Mouse (Mus musculus): Measurements from ENCODE around the gene E2f3. TPM values are rescaled to one million over a fixed set of nuclear protein-coding genes. Genes with fewer than 3 reads are reported as not detected.

Gene E2f3
- polyA plus RNA-seq, 1 experiment from 2014 or later: 14.1 TPM

- H3K27me3 ChIP-seq: no peaks in the 10 kb centered on the region
Observed at GRCm38 (mm10) chr13:29953417-29954045, 32.3 kb downstream of the E2f3 start.

GRCm38 (mm10) chr13:29946045-29946444, 39.8 kb downstream of the E2f3 start:
- Histone ChIP-seq H3K9me3 (no peaks in the 10 kb centered on the region), H3K4me2 (no peak overlapping the region), H3K36me3 (peaks cover 9% of the 10 kb centered on the region; the same call in 1 of the 2 replicates), H3K4me1 (no peaks in the 10 kb centered on the region), H3K27me3 (no peaks in the 10 kb centered on the region), H3K27ac (no peak overlapping the region), H3K9ac (no peak overlapping the region), H3K4me3 (no peak overlapping the region)
- no peak for ATAC-seq (ENCODE audit: borderline replicate concordance, extremely low read depth, low FRiP score, low TSS enrichment)
- WGBS: 75% methylated on average over 8 of the region's 8 CpGs

More at GRCm38 (mm10) chr13:29953417-29954045, 32.3 kb downstream of the E2f3 start:
- peaks cover 12% of the 10 kb centered on the region; the same call in 1 of the 2 replicates for H3K36me3 ChIP-seq
- no peak overlapping the region for H3K4me2 ChIP-seq
- no peak overlapping the region for H3K4me3 ChIP-seq
- no peaks in the 10 kb centered on the region for H3K4me1 ChIP-seq
- WGBS: 93% methylated on average over 4 of the region's 4 CpGs
- H3K9me3 ChIP-seq: no peaks in the 10 kb centered on the region
- no peak overlapping the region for H3K27ac ChIP-seq
- H3K9ac ChIP-seq: no peak overlapping the region
- no peak for ATAC-seq (ENCODE audit: borderline replicate concordance, extremely low read depth, low FRiP score, low TSS enrichment)

- H3K4me2 ChIP-seq: no peak overlapping the region
- H3K4me1 ChIP-seq: peaks cover 5% of the 10 kb centered on the region
- H3K9me3 ChIP-seq: no peaks in the 10 kb centered on the region
- H3K4me3 ChIP-seq: no peak overlapping the region
- H3K9ac ChIP-seq: no peak overlapping the region
- no peak overlapping the region for H3K27ac ChIP-seq
- H3K36me3 ChIP-seq: peaks cover 5% of the 10 kb centered on the region; the same call in 1 of the 2 replicates
- no peak for ATAC-seq (ENCODE audit: borderline replicate concordance, extremely low read depth, low FRiP score, low TSS enrichment)
- 53% methylated on average over 9 of the region's 9 CpGs for WGBS
- H3K27me3 ChIP-seq: no peaks in the 10 kb centered on the region
Observed at GRCm38 (mm10) chr13:29944915-29945570, 40.8 kb downstream of the E2f3 start.

- no peak for ATAC-seq (ENCODE audit: borderline replicate concordance, extremely low read depth, low FRiP score, low TSS enrichment)
- no peak overlapping the region for H3K27ac ChIP-seq
- 0 out of 2 replicates have a peak, but pooled peaks cover 4% of the 10 kb centered on the region for H3K36me3 ChIP-seq
- peaks cover 8% of the 10 kb centered on the region for H3K4me1 ChIP-seq
- no peak overlapping the region for H3K4me3 ChIP-seq
- H3K4me2 ChIP-seq: no peak overlapping the region
- WGBS: 77% methylated on average over 8 of the region's 8 CpGs
- no peaks in the 10 kb centered on the region for H3K9me3 ChIP-seq
- H3K9ac ChIP-seq: no peak overlapping the region
- no peaks in the 10 kb centered on the region for H3K27me3 ChIP-seq
Observed at GRCm38 (mm10) chr13:29944493-29944892, 41.4 kb downstream of the E2f3 start.

- Histone ChIP-seq H3K27me3 (no peaks in the 10 kb centered on the region), H3K4me2 (no peak overlapping the region), H3K4me3 (no peak overlapping the region), H3K4me1 (peaks cover 11% of the 10 kb centered on the region), H3K9me3 (no peaks in the 10 kb centered on the region), H3K27ac (no peak overlapping the region), H3K9ac (no peak overlapping the region), H3K36me3 (0 out of 2 replicates have a peak, but pooled peaks cover 4% of the 10 kb centered on the region)
- WGBS: 74% methylated on average over 3 of the region's 3 CpGs
- no peak for ATAC-seq (ENCODE audit: borderline replicate concordance, extremely low read depth, low FRiP score, low TSS enrichment)
Observed at GRCm38 (mm10) chr13:29943541-29944039, 42.3 kb downstream of the E2f3 start.

GRCm38 (mm10) chr13:29940071-29940470, 45.8 kb downstream of the E2f3 start:
- no peak for ATAC-seq (ENCODE audit: borderline replicate concordance, extremely low read depth, low FRiP score, low TSS enrichment)
- Histone ChIP-seq H3K4me1 (peaks cover 11% of the 10 kb centered on the region), H3K9ac (no peak overlapping the region), H3K9me3 (no peaks in the 10 kb centered on the region), H3K4me3 (no peak overlapping the region), H3K27ac (no peak overlapping the region), H3K4me2 (no peak overlapping the region), H3K27me3 (no peaks in the 10 kb centered on the region), H3K36me3 (peaks cover 12% of the 10 kb centered on the region; the same call in 1 of the 2 replicates)
- 80% methylated on average over 7 of the region's 7 CpGs for WGBS

- WGBS: 63% methylated on average over 4 of the region's 4 CpGs
- H3K4me3 ChIP-seq: no peak overlapping the region
- H3K36me3 ChIP-seq: peaks cover 12% of the 10 kb centered on the region; the same call in 1 of the 2 replicates
- peaks cover 11% of the 10 kb centered on the region for H3K4me1 ChIP-seq
- H3K9ac ChIP-seq: no peak overlapping the region
- ATAC-seq (ENCODE audit: borderline replicate concordance, extremely low read depth, low FRiP score, low TSS enrichment): no peak
- H3K9me3 ChIP-seq: no peaks in the 10 kb centered on the region
- no peak overlapping the region for H3K4me2 ChIP-seq
- H3K27me3 ChIP-seq: no peaks in the 10 kb centered on the region
- H3K27ac ChIP-seq: no peak overlapping the region
Observed at GRCm38 (mm10) chr13:29939399-29939798, 46.5 kb downstream of the E2f3 start.

GRCm38 (mm10) chr13:29938776-29939175, 47.1 kb downstream of the E2f3 start:
- Histone ChIP-seq H3K9ac (no peak overlapping the region), H3K4me3 (no peak overlapping the region), H3K27ac (no peak overlapping the region), H3K4me2 (no peak overlapping the region), H3K36me3 (peaks cover 12% of the 10 kb centered on the region; the same call in 1 of the 2 replicates), H3K9me3 (no peaks in the 10 kb centered on the region), H3K27me3 (no peaks in the 10 kb centered on the region), H3K4me1 (peaks cover 11% of the 10 kb centered on the region)
- 67% methylated on average over 6 of the region's 6 CpGs for WGBS
- no peak for ATAC-seq (ENCODE audit: borderline replicate concordance, extremely low read depth, low FRiP score, low TSS enrichment)

- no peaks in the 10 kb centered on the region for H3K27me3 ChIP-seq
- no peaks in the 10 kb centered on the region; the same call in 1 of the 2 replicates for H3K4me1 ChIP-seq
- H3K9me3 ChIP-seq: no peaks in the 10 kb centered on the region
- H3K36me3 ChIP-seq: peaks cover 6% of the 10 kb centered on the region; the same call in 1 of the 2 replicates
- H3K27ac ChIP-seq: no peak overlapping the region
- H3K4me3 ChIP-seq: no peak overlapping the region
- no peak overlapping the region for H3K9ac ChIP-seq
- 61% methylated on average over 3 of the region's 3 CpGs for WGBS
- no peak overlapping the region for H3K4me2 ChIP-seq
- ATAC-seq (ENCODE audit: borderline replicate concordance, extremely low read depth, low FRiP score, low TSS enrichment): no peak
Observed at GRCm38 (mm10) chr13:29926168-29926567, 59.7 kb downstream of the E2f3 start.

GRCm38 (mm10) chr13:29919841-29920240, 66.0 kb downstream of the E2f3 start:
- Histone ChIP-seq H3K9ac (no peak overlapping the region), H3K4me1 (no peaks in the 10 kb centered on the region; the same call in 1 of the 2 replicates), H3K27me3 (no peaks in the 10 kb centered on the region), H3K9me3 (no peaks in the 10 kb centered on the region), H3K4me2 (no peak overlapping the region), H3K27ac (no peak overlapping the region), H3K36me3 (peaks cover 47% of the 10 kb centered on the region), H3K4me3 (no peak overlapping the region)
- 69% methylated on average over 7 of the region's 7 CpGs for WGBS
- no peak for ATAC-seq (ENCODE audit: borderline replicate concordance, extremely low read depth, low FRiP score, low TSS enrichment)

- H3K27ac ChIP-seq: no peak overlapping the region
- 50% methylated on average over 1 of the region's 1 CpGs for WGBS
- no peaks in the 10 kb centered on the region for H3K9me3 ChIP-seq
- ATAC-seq (ENCODE audit: borderline replicate concordance, extremely low read depth, low FRiP score, low TSS enrichment): no peak
- H3K27me3 ChIP-seq: no peaks in the 10 kb centered on the region
- no peak overlapping the region for H3K4me2 ChIP-seq
- H3K4me3 ChIP-seq: no peak overlapping the region
- H3K4me1 ChIP-seq: no peaks in the 10 kb centered on the region; the same call in 1 of the 2 replicates
- no peak overlapping the region for H3K9ac ChIP-seq
- H3K36me3 ChIP-seq: peaks cover 64% of the 10 kb centered on the region
Observed at GRCm38 (mm10) chr13:29916561-29916960, 69.3 kb downstream of the E2f3 start.

GRCm38 (mm10) chr13:29913606-29914005, 72.3 kb downstream of the E2f3 start:
- no peak overlapping the region for H3K4me2 ChIP-seq
- H3K27ac ChIP-seq: no peak overlapping the region
- no peaks in the 10 kb centered on the region for H3K9me3 ChIP-seq
- no peak overlapping the region for H3K9ac ChIP-seq
- H3K4me1 ChIP-seq: no peaks in the 10 kb centered on the region
- no peaks in the 10 kb centered on the region for H3K27me3 ChIP-seq
- 89% methylated on average over 10 of the region's 10 CpGs for WGBS
- H3K4me3 ChIP-seq: no peak overlapping the region
- H3K36me3 ChIP-seq: peaks cover 85% of the 10 kb centered on the region
- ATAC-seq (ENCODE audit: borderline replicate concordance, extremely low read depth, low FRiP score, low TSS enrichment): no peak
